Mouse (Mus musculus) heart, embryonic 12.5 days (tissue): ENCODE results near the gene Sox13. TPM values are rescaled to one million over a fixed set of nuclear protein-coding genes. Genes with fewer than 3 reads are reported as not detected.
A peak's percentile ranks its signal among the peaks of the same experiment; 100 is the strongest.

Experiments
- ATAC-seq: fragments of 200-750 bp; cut with Nextera tagmentation; 2 replicates; pipeline ENCODE4 v1.8.0; 2017; ENCODE audit warnings: moderate TSS enrichment, moderate library complexity; ENCODE audit not compliant: insufficient number of reproducible peaks, low FRiP score
- H3K27ac ChIP-seq: fragments of 300-500 bp; sonication (generic); 2 replicates; pipeline ENCODE4 v1.5.1; 2016; ENCODE audit warnings: mild to moderate bottlenecking, moderate library complexity; ENCODE audit not compliant: poor library complexity, severe bottlenecking
- H3K27me3 ChIP-seq: fragments of 300-500 bp; sonication (generic); replicated peaks from 2 replicates; pipeline ENCODE4 v1.6.1; 2016; ENCODE audit warnings: mild to moderate bottlenecking, moderate library complexity
- H3K36me3 ChIP-seq: fragments of 300-500 bp; sonication (generic); 2 replicates; pipeline ENCODE4 v1.6.1; 2016; ENCODE audit warnings: mild to moderate bottlenecking, moderate library complexity
- H3K4me1 ChIP-seq: fragments of 300-500 bp; sonication (generic); replicated peaks from 2 replicates; pipeline ENCODE4 v1.6.1; 2016; ENCODE audit warnings: mild to moderate bottlenecking
- H3K4me2 ChIP-seq: fragments of 300-500 bp; sonication (generic); 2 replicates; pipeline ENCODE4 v1.6.1; 2016; ENCODE audit warnings: mild to moderate bottlenecking, moderate library complexity
- H3K4me3 ChIP-seq: fragments of 300-500 bp; sonication (generic); 2 replicates; pipeline ENCODE4 v1.5.1; 2016; ENCODE audit warnings: mild to moderate bottlenecking
- H3K9ac ChIP-seq: fragments of 300-500 bp; sonication (generic); 2 replicates; pipeline ENCODE4 v1.6.1; 2016; ENCODE audit warnings: mild to moderate bottlenecking, moderate library complexity
- H3K9me3 ChIP-seq: fragments of 300-500 bp; sonication (generic); replicated peaks from 2 replicates; pipeline ENCODE4 v1.6.1; 2016; ENCODE audit warnings: mild to moderate bottlenecking, moderate library complexity
- WGBS: fragments of 180-500 bp; shearing (Covaris S2); methylation state at CpG from one replicate; pipeline ENCODE4 v1.1.7; 2016; 5-methylcytosine and 5-hydroxymethylcytosine counted together
- polyA plus RNA-seq: library from polyadenylated mRNA; unstranded; fragments of >200 nt; fragmentation: Nextera tagmentation; extraction: Ambion mirVana; gene quantifications from 2 replicates; pipeline ENCODE4 v1.2.1, GENCODE M21; 2016

Gene Sox13
- polyA plus RNA-seq, 1 experiment from 2014 or later, result 6.8 TPM

- WGBS, result 80% methylated on average over 2 of the region's 2 CpGs
- Histone ChIP-seq H3K9ac (no peak overlapping the region), H3K4me3 (no peak overlapping the region), H3K9me3 (peaks cover 10% of the 10 kb centered on the region; the same call in 1 of the 2 replicates), H3K27me3 (no peaks in the 10 kb centered on the region), H3K4me2 (no peak overlapping the region), H3K4me1 (peaks cover 12% of the 10 kb centered on the region), H3K27ac (no peak overlapping the region), H3K36me3 (no peaks in the 10 kb centered on the region)
- ATAC-seq, result no peak
These were observed 7.0 kb upstream of the Sox13 start for GRCm38 (mm10) chr1:133431133-133431532.

GRCm38 (mm10) chr1:133424547-133425140 is 467 bp upstream of the Sox13 start:
- H3K9me3 ChIP-seq, result 0 out of 2 replicates have a peak, but pooled peaks cover 4% of the 10 kb centered on the region
- 53% methylated on average over 4 of the region's 4 CpGs for WGBS
- H3K27ac ChIP-seq, result no peak overlapping the region
- peaks cover 14% of the 10 kb centered on the region for H3K4me1 ChIP-seq
- no peak for ATAC-seq
- peak overlapping the region; percentile 99 for H3K4me2 ChIP-seq
- H3K36me3 ChIP-seq, result no peaks in the 10 kb centered on the region
- peak overlapping the region; percentile 90 for H3K4me3 ChIP-seq
- no peak overlapping the region for H3K9ac ChIP-seq
- H3K27me3 ChIP-seq, result 0 out of 2 replicates have a peak, but pooled peaks cover 3% of the 10 kb centered on the region

GRCm38 (mm10) chr1:133423166-133423542 is 1.0 kb downstream of the Sox13 start:
- peaks cover 28% of the 10 kb centered on the region for H3K4me1 ChIP-seq
- H3K36me3 ChIP-seq, result no peaks in the 10 kb centered on the region
- WGBS, result 1% methylated on average over 31 of the region's 31 CpGs
- no peak for ATAC-seq
- peak overlapping the region; percentile 88 for H3K27ac ChIP-seq
- peak overlapping the region; percentile 90 for H3K4me3 ChIP-seq
- peak overlapping the region; percentile 91 for H3K9ac ChIP-seq
- H3K27me3 ChIP-seq, result 0 out of 2 replicates have a peak, but pooled peaks cover 3% of the 10 kb centered on the region
- H3K4me2 ChIP-seq, result peak overlapping the region; percentile 99
- H3K9me3 ChIP-seq, result no peaks in the 10 kb centered on the region

- no peaks in the 10 kb centered on the region for H3K9me3 ChIP-seq
- H3K4me3 ChIP-seq, result peak overlapping the region; percentile 90
- peak overlapping the region; percentile 91 for H3K9ac ChIP-seq
- peak overlapping the region; percentile 88; the same call in 1 of the 2 replicates for H3K27ac ChIP-seq
- ATAC-seq, result peak; percentile 15; the same call in 1 of the 2 replicates
- H3K27me3 ChIP-seq, result 0 out of 2 replicates have a peak, but pooled peaks cover 3% of the 10 kb centered on the region
- H3K4me2 ChIP-seq, result peak overlapping the region; percentile 99
- H3K4me1 ChIP-seq, result peaks cover 33% of the 10 kb centered on the region
- no peaks in the 10 kb centered on the region for H3K36me3 ChIP-seq
- WGBS, result 1% methylated on average over 29 of the region's 29 CpGs
These were observed 1.5 kb downstream of the Sox13 start for GRCm38 (mm10) chr1:133422615-133423161.

GRCm38 (mm10) chr1:133421975-133422570 is 2.1 kb downstream of the Sox13 start:
- ATAC-seq, result no peak
- peaks cover 39% of the 10 kb centered on the region for H3K4me1 ChIP-seq
- H3K27ac ChIP-seq, result no peak overlapping the region
- H3K4me3 ChIP-seq, result peak overlapping the region; percentile 90
- H3K9ac ChIP-seq, result peak overlapping the region; percentile 8; the same call in 1 of the 2 replicates
- 0 out of 2 replicates have a peak, but pooled peaks cover 3% of the 10 kb centered on the region for H3K27me3 ChIP-seq
- peak overlapping the region; percentile 99 for H3K4me2 ChIP-seq
- no peaks in the 10 kb centered on the region for H3K36me3 ChIP-seq
- 43% methylated on average over 16 of the region's 16 CpGs for WGBS
- H3K9me3 ChIP-seq, result no peaks in the 10 kb centered on the region

- Histone ChIP-seq H3K4me3 (no peak overlapping the region), H3K4me1 (peaks cover 44% of the 10 kb centered on the region), H3K27ac (no peak overlapping the region), H3K9ac (no peak overlapping the region), H3K9me3 (no peaks in the 10 kb centered on the region), H3K36me3 (no peaks in the 10 kb centered on the region), H3K4me2 (no peak overlapping the region), H3K27me3 (0 out of 2 replicates have a peak, but pooled peaks cover 3% of the 10 kb centered on the region)
- no peak for ATAC-seq
- 56% methylated on average over 2 of the region's 2 CpGs for WGBS
These were observed 3.1 kb downstream of the Sox13 start for GRCm38 (mm10) chr1:133421061-133421460.

GRCm38 (mm10) chr1:133420491-133420890 is 3.7 kb downstream of the Sox13 start:
- WGBS, result 73% methylated on average over 3 of the region's 3 CpGs

GRCm38 (mm10) chr1:133419178-133419834 is 4.9 kb downstream of the Sox13 start:
- no peak overlapping the region for H3K4me3 ChIP-seq

More at GRCm38 (mm10) chr1:133420491-133420890, 3.7 kb downstream of the Sox13 start:
- Histone ChIP-seq H3K9me3 (no peaks in the 10 kb centered on the region), H3K4me3 (no peak overlapping the region), H3K9ac (no peak overlapping the region), H3K27me3 (0 out of 2 replicates have a peak, but pooled peaks cover 8% of the 10 kb centered on the region), H3K36me3 (no peaks in the 10 kb centered on the region), H3K27ac (no peak overlapping the region), H3K4me1 (peaks cover 45% of the 10 kb centered on the region), H3K4me2 (no peak overlapping the region)
- ATAC-seq, result no peak

GRCm38 (mm10) chr1:133418164-133418800 is 5.9 kb downstream of the Sox13 start:
- Histone ChIP-seq H3K36me3 (no peaks in the 10 kb centered on the region), H3K4me2 (peak overlapping the region; percentile 76), H3K4me1 (peaks cover 49% of the 10 kb centered on the region), H3K9ac (peak overlapping the region; percentile 50), H3K4me3 (peak overlapping the region; percentile 44), H3K9me3 (no peaks in the 10 kb centered on the region), H3K27ac (0 out of 2 replicates have a peak overlapping the region, but pooled peaks have one; percentile 20), H3K27me3 (0 out of 2 replicates have a peak, but pooled peaks cover 12% of the 10 kb centered on the region)
- 11% methylated on average over 28 of the region's 28 CpGs for WGBS
- peak; percentile 62 for ATAC-seq

More at GRCm38 (mm10) chr1:133419178-133419834, 4.9 kb downstream of the Sox13 start:
- peaks cover 49% of the 10 kb centered on the region for H3K4me1 ChIP-seq
- WGBS, result 75% methylated on average over 3 of the region's 3 CpGs
- H3K27me3 ChIP-seq, result 0 out of 2 replicates have a peak, but pooled peaks cover 12% of the 10 kb centered on the region
- no peak overlapping the region for H3K27ac ChIP-seq
- H3K4me2 ChIP-seq, result no peak overlapping the region
- no peak for ATAC-seq
- no peaks in the 10 kb centered on the region for H3K36me3 ChIP-seq
- H3K9me3 ChIP-seq, result no peaks in the 10 kb centered on the region
- no peak overlapping the region for H3K9ac ChIP-seq

- Histone ChIP-seq H3K4me1 (peaks cover 49% of the 10 kb centered on the region), H3K4me3 (peak overlapping the region; percentile 44; the same call in 1 of the 2 replicates), H3K27me3 (0 out of 2 replicates have a peak, but pooled peaks cover 12% of the 10 kb centered on the region), H3K4me2 (peak overlapping the region; percentile 76), H3K9me3 (no peaks in the 10 kb centered on the region), H3K36me3 (no peaks in the 10 kb centered on the region), H3K27ac (no peak overlapping the region), H3K9ac (peak overlapping the region; percentile 50; the same call in 1 of the 2 replicates)
- 33% methylated on average over 1 of the region's 1 CpGs for WGBS
- no peak; the same call in 1 of the 2 replicates for ATAC-seq
These were observed 6.6 kb downstream of the Sox13 start for GRCm38 (mm10) chr1:133417539-133417938.
